Mouse (Mus musculus) heart, embryonic 13.5 days (tissue): Measurements from ENCODE around the gene Ifitm2. TPM values are rescaled to one million over a fixed set of nuclear protein-coding genes. Genes with fewer than 3 reads are reported as not detected.

Source experiments
- ATAC-seq: fragments of 200-750 bp; cut with Nextera tagmentation; 2 replicates; pipeline ENCODE4 v1.8.0; 2017; ENCODE audit warnings: moderate TSS enrichment; ENCODE audit not compliant: insufficient number of reproducible peaks, low FRiP score, low TSS enrichment; ENCODE audit errors: extremely low read depth
- H3K27ac ChIP-seq: fragments of 300-500 bp; sonication (generic); replicated peaks from 2 replicates; pipeline ENCODE4 v1.5.1; 2015; ENCODE audit warnings: moderate library complexity, mild to moderate bottlenecking, inconsistent platforms
- H3K27me3 ChIP-seq: fragments of 300-500 bp; sonication (generic); replicated peaks from 2 replicates; pipeline ENCODE4 v1.6.1; 2015; ENCODE audit warnings: mild to moderate bottlenecking, inconsistent platforms
- H3K36me3 ChIP-seq: fragments of 300-500 bp; sonication (generic); 2 replicates; pipeline ENCODE4 v1.6.1; 2015; ENCODE audit warnings: mild to moderate bottlenecking, inconsistent platforms
- H3K4me1 ChIP-seq: fragments of 300-500 bp; sonication (generic); 2 replicates; pipeline ENCODE4 v1.6.1; 2015; ENCODE audit warnings: inconsistent platforms
- H3K4me2 ChIP-seq: fragments of 300-500 bp; sonication (generic); 2 replicates; pipeline ENCODE4 v1.6.1; 2015; ENCODE audit warnings: inconsistent platforms, mild to moderate bottlenecking, moderate library complexity
- H3K4me3 ChIP-seq: fragments of 300-500 bp; sonication (generic); 2 replicates; pipeline ENCODE4 v1.5.1; 2015; ENCODE audit warnings: moderate library complexity, mild to moderate bottlenecking, inconsistent platforms
- H3K9ac ChIP-seq: fragments of 300-500 bp; sonication (generic); 2 replicates; pipeline ENCODE4 v1.6.1; 2015; ENCODE audit warnings: inconsistent platforms, mild to moderate bottlenecking, moderate library complexity
- H3K9me3 ChIP-seq: fragments of 300-500 bp; sonication (generic); 2 replicates; pipeline ENCODE4 v1.6.1; 2016; ENCODE audit warnings: inconsistent platforms
- WGBS: fragments of 180-500 bp; shearing (Covaris S2); methylation state at CpG from one replicate; pipeline ENCODE4 v1.1.7; 2015; ENCODE audit warnings: mixed read lengths; 5-methylcytosine and 5-hydroxymethylcytosine counted together
- polyA plus RNA-seq: library from polyadenylated mRNA; unstranded; fragments of >200 nt; fragmentation: Nextera tagmentation; extraction: Ambion mirVana; gene quantifications from 2 replicates; pipeline ENCODE4 v1.2.1, GENCODE M21; 2015

Ifitm2 gene
- polyA plus RNA-seq, 1 experiment from 2014 or later: 505 TPM

- Histone ChIP-seq H3K27me3 (0 out of 2 replicates have a peak, but pooled peaks cover 8% of the 10 kb centered on the region), H3K36me3 (peaks cover 31% of the 10 kb centered on the region), H3K4me2 (peak overlapping the region; percentile 77; the same call in 1 of the 2 replicates), H3K9me3 (no peaks in the 10 kb centered on the region), H3K4me1 (peaks cover 51% of the 10 kb centered on the region), H3K4me3 (peak overlapping the region; percentile 66; the same call in 1 of the 2 replicates), H3K27ac (peak overlapping the region; percentile 91; the same call in 1 of the 2 replicates), H3K9ac (0 out of 2 replicates have a peak overlapping the region, but pooled peaks have one; percentile 58)
- ATAC-seq: no peak
- WGBS: 84% methylated on average over 10 of the region's 10 CpGs
These were observed 13.0 kb downstream of the Ifitm2 start for GRCm38 (mm10) chr7:140942811-140943210.

- Histone ChIP-seq H3K27ac (peak overlapping the region; percentile 91), H3K4me1 (peaks cover 46% of the 10 kb centered on the region), H3K4me2 (peak overlapping the region; percentile 77), H3K9me3 (no peaks in the 10 kb centered on the region), H3K9ac (peak overlapping the region; percentile 91), H3K4me3 (peak overlapping the region; percentile 66), H3K27me3 (0 out of 2 replicates have a peak, but pooled peaks cover 13% of the 10 kb centered on the region), H3K36me3 (peaks cover 26% of the 10 kb centered on the region)
- no peak for ATAC-seq
- whole genome bisulfite sequencing: 58% methylated on average over 9 of the region's 9 CpGs
These were observed 13.4 kb downstream of the Ifitm2 start for GRCm38 (mm10) chr7:140942341-140942740.

GRCm38 (mm10) chr7:140941222-140942051, 14.3 kb downstream of the Ifitm2 start, which contains the start of gene Pgghg:
Gene Pgghg (plus strand): TSS chr7:140941391.
- peak; percentile 79 for ATAC-seq
- Histone ChIP-seq H3K9me3 (no peaks in the 10 kb centered on the region), H3K27me3 (peaks cover 22% of the 10 kb centered on the region; the same call in 1 of the 2 replicates), H3K4me3 (peak within 1 kb of the TSS; percentile 66), H3K9ac (peak within 1 kb of the TSS; percentile 91), H3K4me2 (peak within 1 kb of the TSS; percentile 77), H3K27ac (peak within 1 kb of the TSS; percentile 91), H3K36me3 (peaks cover 17% of the 10 kb centered on the region), H3K4me1 (peaks cover 38% of the 10 kb centered on the region)
- WGBS: 3% methylated on average over 33 of the region's 33 CpGs

- Histone ChIP-seq H3K4me3 (no peak overlapping the region), H3K4me1 (peaks cover 32% of the 10 kb centered on the region), H3K9me3 (no peaks in the 10 kb centered on the region), H3K27me3 (peaks cover 34% of the 10 kb centered on the region), H3K36me3 (peaks cover under 1% of the 10 kb centered on the region; the same call in 1 of the 2 replicates), H3K27ac (no peak overlapping the region), H3K9ac (peak overlapping the region; percentile 66), H3K4me2 (peak overlapping the region; percentile 20; the same call in 1 of the 2 replicates)
- 10% methylated on average over 6 of the region's 8 CpGs for WGBS
- ATAC-seq: no peak
These were observed 16.1 kb downstream of the Ifitm2 start for GRCm38 (mm10) chr7:140939669-140940171.

GRCm38 (mm10) chr7:140938896-140939295, 16.9 kb downstream of the Ifitm2 start:
- Histone ChIP-seq H3K4me3 (no peak overlapping the region), H3K27ac (no peak overlapping the region), H3K9ac (no peak overlapping the region), H3K27me3 (peaks cover 38% of the 10 kb centered on the region), H3K4me1 (peaks cover 32% of the 10 kb centered on the region), H3K9me3 (no peaks in the 10 kb centered on the region), H3K36me3 (no peaks in the 10 kb centered on the region), H3K4me2 (no peak overlapping the region)
- 25% methylated on average over 2 of the region's 2 CpGs for WGBS
- no peak for ATAC-seq

GRCm38 (mm10) chr7:140938436-140938835, 17.4 kb downstream of the Ifitm2 start:
- H3K4me1 ChIP-seq: peaks cover 32% of the 10 kb centered on the region
- no peaks in the 10 kb centered on the region for H3K9me3 ChIP-seq
- H3K9ac ChIP-seq: no peak overlapping the region
- no peak overlapping the region for H3K27ac ChIP-seq
- WGBS: 43% methylated on average over 3 of the region's 3 CpGs
- peaks cover 39% of the 10 kb centered on the region for H3K27me3 ChIP-seq
- no peaks in the 10 kb centered on the region for H3K36me3 ChIP-seq
- no peak overlapping the region for H3K4me2 ChIP-seq
- no peak for ATAC-seq
- H3K4me3 ChIP-seq: no peak overlapping the region

GRCm38 (mm10) chr7:140927181-140927580, 28.6 kb downstream of the Ifitm2 start:
- 70% methylated on average over 6 of the region's 6 CpGs for WGBS
- peaks cover 43% of the 10 kb centered on the region for H3K27me3 ChIP-seq
- no peak overlapping the region for H3K9ac ChIP-seq
- H3K4me2 ChIP-seq: no peak overlapping the region
- H3K4me3 ChIP-seq: no peak overlapping the region
- no peaks in the 10 kb centered on the region for H3K36me3 ChIP-seq
- peaks cover 6% of the 10 kb centered on the region; the same call in 1 of the 2 replicates for H3K9me3 ChIP-seq
- H3K4me1 ChIP-seq: peaks cover 10% of the 10 kb centered on the region
- H3K27ac ChIP-seq: no peak overlapping the region
- ATAC-seq: no peak

- H3K36me3 ChIP-seq: no peaks in the 10 kb centered on the region
- peak overlapping the region; percentile 69 for H3K4me2 ChIP-seq
- H3K27me3 ChIP-seq: peaks cover 80% of the 10 kb centered on the region
- no peak for ATAC-seq
- H3K4me1 ChIP-seq: peaks cover 14% of the 10 kb centered on the region
- H3K4me3 ChIP-seq: peak overlapping the region; percentile 46
- H3K9me3 ChIP-seq: no peaks in the 10 kb centered on the region
- no peak overlapping the region for H3K9ac ChIP-seq
- WGBS: 22% methylated on average over 30 of the region's 30 CpGs
- H3K27ac ChIP-seq: no peak overlapping the region
These were observed 32.6 kb downstream of the Ifitm2 start for GRCm38 (mm10) chr7:140923070-140923775.

- Histone ChIP-seq H3K27me3 (peaks cover 87% of the 10 kb centered on the region), H3K27ac (no peak overlapping the region), H3K4me2 (peak overlapping the region; percentile 69), H3K9me3 (no peaks in the 10 kb centered on the region), H3K4me3 (peak overlapping the region; percentile 46), H3K9ac (no peak overlapping the region), H3K4me1 (peaks cover 14% of the 10 kb centered on the region), H3K36me3 (no peaks in the 10 kb centered on the region)
- no peak for ATAC-seq
- 1% methylated on average over 49 of the region's 49 CpGs for WGBS
These were observed 33.3 kb downstream of the Ifitm2 start for GRCm38 (mm10) chr7:140922398-140923069.

- Histone ChIP-seq H3K9ac (no peak overlapping the region), H3K36me3 (no peaks in the 10 kb centered on the region), H3K4me1 (peaks cover 14% of the 10 kb centered on the region), H3K4me2 (no peak overlapping the region), H3K27ac (no peak overlapping the region), H3K9me3 (no peaks in the 10 kb centered on the region), H3K27me3 (peaks cover 92% of the 10 kb centered on the region), H3K4me3 (no peak overlapping the region)
- no peak for ATAC-seq
- 25% methylated on average over 22 of the region's 22 CpGs for WGBS
These were observed 34.4 kb downstream of the Ifitm2 start for GRCm38 (mm10) chr7:140921225-140921975.
